Mouse (Mus musculus) heart, embryonic 15.5 days (tissue): ENCODE data around the gene Sp110. TPM values are rescaled to one million over a fixed set of nuclear protein-coding genes. Genes with fewer than 3 reads are reported as not detected.
"Not testable (repeated sequence)": the region's sequence is repeated elsewhere in the genome, so short reads cannot be mapped to it uniquely, and the experiment has no call there.

Experiments
- ATAC-seq: fragments of 200-750 bp; cut with Nextera tagmentation; replicated peaks from 2 replicates; pipeline ENCODE4 v1.8.0; 2017; ENCODE audit warnings: low read depth, moderate TSS enrichment; ENCODE audit not compliant: insufficient number of reproducible peaks, insufficient read depth, low FRiP score
- H3K27ac ChIP-seq: fragments of 300-500 bp; sonication (generic); 2 replicates; pipeline ENCODE4 v1.5.1; 2015; ENCODE audit warnings: mild to moderate bottlenecking, inconsistent platforms
- H3K27me3 ChIP-seq: fragments of 300-500 bp; sonication (generic); 2 replicates; pipeline ENCODE4 v1.6.1; 2015; ENCODE audit warnings: inconsistent platforms
- H3K36me3 ChIP-seq: fragments of 300-500 bp; sonication (generic); 2 replicates; pipeline ENCODE4 v1.6.1; 2015; ENCODE audit warnings: mild to moderate bottlenecking, inconsistent platforms
- H3K4me1 ChIP-seq: fragments of 300-500 bp; sonication (generic); replicated peaks from 2 replicates; pipeline ENCODE4 v1.6.1; 2015; ENCODE audit warnings: inconsistent platforms
- H3K4me2 ChIP-seq: fragments of 300-500 bp; sonication (generic); 2 replicates; pipeline ENCODE4 v1.6.1; 2015; ENCODE audit warnings: inconsistent platforms, mild to moderate bottlenecking, moderate library complexity
- H3K4me3 ChIP-seq: fragments of 300-500 bp; sonication (generic); 2 replicates; pipeline ENCODE4 v1.5.1; 2015; ENCODE audit warnings: mild to moderate bottlenecking, inconsistent platforms
- H3K9ac ChIP-seq: fragments of 300-500 bp; sonication (generic); 2 replicates; pipeline ENCODE4 v1.6.1; 2015; ENCODE audit warnings: mild to moderate bottlenecking, inconsistent platforms
- H3K9me3 ChIP-seq: fragments of 300-500 bp; sonication (generic); replicated peaks from 2 replicates; pipeline ENCODE4 v1.6.1; 2016; ENCODE audit warnings: inconsistent platforms
- WGBS: fragments of 180-500 bp; shearing (Covaris S2); methylation state at CpG from one replicate; pipeline ENCODE4 v1.1.7; 2015; ENCODE audit warnings: mixed read lengths; 5-methylcytosine and 5-hydroxymethylcytosine counted together
- polyA plus RNA-seq: library from polyadenylated mRNA; unstranded; fragments of >200 nt; fragmentation: Nextera tagmentation; extraction: Ambion mirVana; gene quantifications from 2 replicates; pipeline ENCODE4 v1.2.1, GENCODE M21; 2015

Gene Sp110
- polyA plus RNA-seq, 1 experiment from 2014 or later = 3.1 TPM

- H3K27me3 ChIP-seq, ATAC-seq, H3K9ac ChIP-seq, H3K36me3 ChIP-seq, H3K9me3 ChIP-seq, H3K4me2 ChIP-seq, H3K4me3 ChIP-seq, H3K27ac ChIP-seq, H3K4me1 ChIP-seq: not testable (repeated sequence)
- WGBS = 78% methylated on average over 8 of the region's 8 CpGs
These were observed 6.1 kb downstream of the Sp110 start for GRCm38 (mm10) chr1:85592526-85592925.

- H3K36me3 ChIP-seq, H3K4me3 ChIP-seq, H3K27me3 ChIP-seq, ATAC-seq, H3K9ac ChIP-seq, H3K9me3 ChIP-seq, H3K4me1 ChIP-seq, H3K4me2 ChIP-seq, H3K27ac ChIP-seq: not testable (repeated sequence)
- WGBS = 64% methylated on average over 1 of the region's 2 CpGs
These were observed 9.9 kb downstream of the Sp110 start for GRCm38 (mm10) chr1:85588697-85589096.

DNA sequence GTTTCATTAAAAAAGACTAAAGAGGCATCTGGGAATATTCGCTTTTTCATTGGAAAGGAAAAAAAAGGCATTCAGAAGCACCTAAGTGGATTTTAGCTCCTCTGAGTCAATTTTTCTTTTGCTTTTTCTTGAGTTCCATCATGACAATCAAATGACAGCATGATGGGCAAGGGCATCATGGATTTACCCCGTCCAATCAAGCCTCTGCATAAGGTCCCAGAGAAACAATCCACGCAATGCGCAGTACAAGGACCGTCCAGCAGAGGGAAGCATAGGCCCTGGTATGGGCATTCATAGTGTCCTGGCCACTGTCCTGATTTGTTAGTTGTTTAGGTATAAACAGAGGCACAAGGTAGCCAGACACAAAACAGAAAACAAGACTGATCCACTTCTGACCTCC is 17.1 kb downstream of the Sp110 start:
- not testable (repeated sequence) for H3K9me3 ChIP-seq, H3K4me2 ChIP-seq, ATAC-seq, H3K27ac ChIP-seq, H3K36me3 ChIP-seq, H3K4me1 ChIP-seq, H3K9ac ChIP-seq, H3K4me3 ChIP-seq, H3K27me3 ChIP-seq
- WGBS = 28% methylated on average over 5 of the region's 5 CpGs

- ATAC-seq, H3K9ac ChIP-seq, H3K4me2 ChIP-seq, H3K4me3 ChIP-seq, H3K4me1 ChIP-seq, H3K27ac ChIP-seq, H3K36me3 ChIP-seq, H3K9me3 ChIP-seq, H3K27me3 ChIP-seq: not testable (repeated sequence)
- WGBS = 70% methylated on average over 3 of the region's 3 CpGs
These were observed 18.0 kb downstream of the Sp110 start for GRCm38 (mm10) chr1:85580578-85580977.

GRCm38 (mm10) chr1:85580148-85580534 is 18.5 kb downstream of the Sp110 start:
- peak; percentile 53; the same call in 1 of the 2 replicates for ATAC-seq
- not testable (repeated sequence) for H3K9ac ChIP-seq, H3K9me3 ChIP-seq, H3K36me3 ChIP-seq, H3K27me3 ChIP-seq, H3K4me3 ChIP-seq, H3K4me1 ChIP-seq, H3K4me2 ChIP-seq, H3K27ac ChIP-seq
- 62% methylated on average over 3 of the region's 4 CpGs for WGBS

DNA sequence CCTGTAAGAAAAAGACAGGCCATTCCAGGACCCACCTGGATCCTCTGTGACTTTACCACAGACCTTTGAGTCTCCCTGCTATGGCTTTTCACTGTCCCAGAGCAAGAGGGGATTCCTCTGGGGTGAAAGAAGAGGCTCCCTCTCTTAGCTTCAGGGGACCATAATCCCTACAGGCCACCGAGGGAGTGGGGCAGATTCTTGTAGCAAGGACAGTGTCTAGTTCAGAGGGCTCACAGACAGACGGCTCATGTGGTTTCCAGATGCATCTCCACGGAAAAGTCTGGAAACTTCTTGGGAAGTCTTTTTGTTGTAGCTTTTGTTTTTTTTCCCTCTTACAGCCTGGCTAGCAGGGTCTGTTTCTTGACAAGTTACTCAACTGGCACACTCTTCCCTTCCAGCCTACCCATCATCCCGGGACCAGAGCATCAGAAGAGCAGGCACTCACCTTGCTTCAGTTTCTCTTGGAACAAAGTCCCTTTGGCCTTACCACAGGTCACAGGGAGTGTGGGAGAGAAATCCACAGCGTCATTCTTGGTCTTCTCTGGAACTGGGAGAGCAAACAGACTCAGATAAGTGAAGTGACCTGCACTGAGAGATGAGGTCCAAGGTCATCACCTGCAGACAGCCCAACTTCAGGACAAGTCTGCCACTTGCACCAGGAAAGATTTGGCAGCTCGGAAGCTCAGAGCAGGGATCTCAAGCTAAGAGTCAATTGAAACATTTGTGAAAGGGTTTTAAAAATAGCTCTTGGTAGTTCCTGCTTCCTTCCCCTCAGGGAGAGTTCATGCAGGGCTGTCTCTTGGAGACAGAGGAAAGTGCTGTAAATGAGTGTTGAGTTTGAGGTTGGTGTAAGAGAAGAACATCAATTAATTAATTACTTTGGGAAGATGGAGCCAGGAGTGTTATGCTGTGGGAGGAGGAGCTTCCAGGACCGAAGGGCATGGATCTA is 19.1 kb downstream of the Sp110 start:
- H3K4me3 ChIP-seq, H3K4me2 ChIP-seq, H3K9ac ChIP-seq, H3K9me3 ChIP-seq, H3K27ac ChIP-seq, H3K27me3 ChIP-seq, H3K36me3 ChIP-seq, H3K4me1 ChIP-seq: not testable (repeated sequence)
- 58% methylated on average over 6 of the region's 7 CpGs for WGBS
- peak; percentile 35; the same call in 1 of the 2 replicates for ATAC-seq

DNA sequence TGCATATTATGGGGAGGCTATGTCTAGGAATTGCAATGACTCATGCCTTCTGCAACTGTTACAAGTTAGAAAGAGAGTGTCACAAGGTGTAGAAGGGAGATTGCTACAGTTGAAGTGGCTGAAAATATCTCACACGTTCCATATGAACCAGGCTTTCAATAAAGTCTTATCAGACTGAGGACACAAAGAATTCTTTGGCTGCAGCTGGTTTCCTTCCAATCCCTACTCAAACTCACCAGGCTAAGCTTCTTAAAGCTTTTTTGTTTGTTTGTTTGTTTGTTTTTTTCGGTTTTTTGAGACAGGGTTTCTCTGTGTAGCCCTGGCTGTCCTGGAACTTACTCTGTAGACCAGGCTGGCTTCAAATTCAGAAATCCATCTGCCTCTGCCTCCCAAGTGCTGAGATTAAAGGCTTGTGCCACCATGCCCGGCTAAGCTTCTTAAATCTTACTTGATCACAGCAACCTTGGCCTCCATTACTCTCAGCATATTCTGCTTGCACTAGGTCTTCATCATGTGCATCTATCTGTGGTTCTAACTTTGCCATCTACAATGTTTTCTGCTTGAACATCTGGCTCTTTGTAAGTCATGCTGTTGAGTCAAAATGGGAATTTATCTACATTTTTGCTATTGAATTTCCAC is 20.1 kb downstream of the Sp110 start:
- not testable (repeated sequence) for H3K9ac ChIP-seq, H3K4me1 ChIP-seq, H3K9me3 ChIP-seq, H3K27me3 ChIP-seq, H3K4me3 ChIP-seq, H3K36me3 ChIP-seq, H3K4me2 ChIP-seq, ATAC-seq, H3K27ac ChIP-seq
- WGBS = 30% methylated on average over 3 of the region's 3 CpGs

DNA sequence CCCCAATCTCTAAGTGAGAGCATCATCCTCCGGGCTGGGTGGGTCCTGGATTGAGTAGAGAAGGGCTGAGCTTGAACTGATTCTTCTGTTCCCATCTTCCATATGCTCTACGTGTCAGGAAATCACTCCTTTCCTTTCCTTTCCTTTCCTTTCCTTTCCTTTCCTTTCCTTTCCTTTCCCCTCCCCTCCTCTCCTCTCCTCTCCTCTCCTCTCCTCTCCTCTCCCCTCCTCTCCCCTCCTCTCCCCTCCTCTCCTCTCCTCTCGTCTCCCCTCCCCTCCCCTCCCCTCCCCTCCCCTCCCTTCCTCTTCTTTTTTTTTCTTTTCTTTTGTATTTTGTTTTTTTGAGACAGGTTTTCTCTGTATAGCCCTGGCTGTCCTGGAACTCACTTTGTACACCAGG is 23.2 kb downstream of the Sp110 start, which contains the start of gene G530012D18Rik:
TSS of gene G530012D18Rik (plus strand) at position 301 of the 400 bp plus-strand sequence.
- not testable (repeated sequence) for H3K4me1 ChIP-seq, H3K27ac ChIP-seq, H3K9ac ChIP-seq, H3K36me3 ChIP-seq, H3K4me3 ChIP-seq, H3K4me2 ChIP-seq, ATAC-seq, H3K27me3 ChIP-seq, H3K9me3 ChIP-seq
- WGBS = 61% methylated on average over 2 of the region's 3 CpGs

- not testable (repeated sequence) for H3K4me3 ChIP-seq, H3K27me3 ChIP-seq, H3K9me3 ChIP-seq, H3K27ac ChIP-seq, H3K9ac ChIP-seq, ATAC-seq, H3K4me2 ChIP-seq, H3K4me1 ChIP-seq, H3K36me3 ChIP-seq
- 54% methylated on average over 4 of the region's 4 CpGs for WGBS
These were observed 25.1 kb downstream of the Sp110 start for GRCm38 (mm10) chr1:85573554-85573953.

GRCm38 (mm10) chr1:85555261-85555660 is 43.4 kb downstream of the Sp110 start:
- H3K36me3 ChIP-seq, ATAC-seq, H3K27me3 ChIP-seq, H3K4me2 ChIP-seq, H3K9ac ChIP-seq, H3K27ac ChIP-seq, H3K9me3 ChIP-seq, H3K4me3 ChIP-seq, H3K4me1 ChIP-seq: not testable (repeated sequence)
- WGBS = 75% methylated on average over 4 of the region's 4 CpGs

DNA sequence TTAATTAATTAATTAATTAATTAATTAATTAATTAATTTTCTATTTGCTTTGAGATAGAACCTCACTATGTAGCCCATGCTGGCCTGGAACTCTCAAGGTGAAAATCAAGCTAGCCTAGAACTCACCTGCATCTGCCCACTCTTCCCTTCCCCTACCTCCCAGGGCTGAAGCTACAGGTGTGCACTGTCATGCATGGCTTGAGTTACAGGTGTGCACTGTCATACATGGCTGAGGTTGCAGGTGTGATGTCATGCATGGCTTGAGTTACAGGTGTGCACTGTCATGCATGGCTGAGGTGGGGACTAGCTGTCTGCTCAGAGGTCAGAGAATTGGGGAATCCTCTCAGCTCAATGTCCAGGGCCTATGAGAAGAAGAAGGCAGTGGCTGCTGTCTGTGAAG is 52.2 kb downstream of the Sp110 start:
- not testable (repeated sequence) for H3K36me3 ChIP-seq, H3K27me3 ChIP-seq, ATAC-seq

GRCm38 (mm10) chr1:85543818-85544217 is 54.8 kb downstream of the Sp110 start:
- not testable (repeated sequence) for H3K27ac ChIP-seq, H3K4me2 ChIP-seq, H3K27me3 ChIP-seq, H3K9me3 ChIP-seq, H3K4me3 ChIP-seq, ATAC-seq, H3K4me1 ChIP-seq, H3K36me3 ChIP-seq, H3K9ac ChIP-seq
- WGBS = 65% methylated on average over 4 of the region's 4 CpGs

More for the DNA sequence above, 52.2 kb downstream of the Sp110 start:
- H3K9ac ChIP-seq, H3K4me2 ChIP-seq, H3K4me1 ChIP-seq, H3K27ac ChIP-seq, H3K9me3 ChIP-seq, H3K4me3 ChIP-seq: not testable (repeated sequence)
